ENCODE assay signal across 16 mouse cellular contexts in genomic region chr5:90594945-90595344, GRCm38 (mm10). TPM values are rescaled to one million over a fixed set of nuclear protein-coding genes. Genes with fewer than 3 reads are reported as not detected.
DNase-seq lines count a peak whose midpoint lies in the region; ATAC-seq and TF ChIP-seq lines count a peak whose summit lies in the region.
"Had no signal": no experiment of that assay in that cellular context is flagged by ENCODE, and none has a peak within 500 bp of the region (broad histone marks: within the 10 kb centered on the region; RNA-seq: fewer than 3 reads in every experiment).

No protein-coding gene starts in this region.

- peak; percentile 75 for DNase-seq in CD4-positive helper T cell, adult 2 months (ENCODE audit: low read depth, low spot score)
- DNase-seq in liver, embryonic 13.5 days = peak; percentile 11
- DNase-seq in stomach, postnatal 0 days (ENCODE audit: low spot score) = no peak
- DNase-seq in left cerebral cortex, adult 8-10 months (ENCODE audit: low spot score in 2 of 2) = no peak
- DNase-seq in ovary, postnatal 14 days (ENCODE audit: low spot score) = no peak
- DNase-seq in gastrocnemius, postnatal 4 days (ENCODE audit: low spot score in 2 of 2) = no peak
- DNase-seq: cerebellum, adult 9-10 months; kidney, adult 8-10 months; left cerebral cortex, postnatal 4 days; lung, adult 2 months had no signal

- H3K27me3 ChIP-seq in liver, embryonic 13.5 days = no peaks in the 10 kb centered on the region
- no peaks in the 10 kb centered on the region for H3K27me3 ChIP-seq in stomach, postnatal 0 days (ENCODE audit: control insufficient read depth, insufficient read depth, low read length)
- H3K27me3 ChIP-seq: hindbrain, embryonic 12.5 days had no signal

- no peak overlapping the region for H3K27ac ChIP-seq in liver, embryonic 13.5 days
- H3K27ac ChIP-seq in stomach, postnatal 0 days (replicated peaks) = no peak overlapping the region
- H3K27ac ChIP-seq: forebrain, embryonic 10.5 days; hindbrain, embryonic 12.5 days had no signal

- H3K4me2 ChIP-seq in liver, embryonic 13.5 days = no peak overlapping the region
- no peak overlapping the region for H3K4me2 ChIP-seq in stomach, postnatal 0 days (replicated peaks; ENCODE audit: low read depth)
- H3K4me2 ChIP-seq: hindbrain, embryonic 12.5 days had no signal

- no peak for TF ChIP-seq CTCF in stomach, postnatal 0 days (IDR thresholded peaks at IDR 0.05; ENCODE audit: low read depth)

- H3K9me3 ChIP-seq in liver, embryonic 13.5 days (replicated peaks) = no peaks in the 10 kb centered on the region
- H3K9me3 ChIP-seq in stomach, postnatal 0 days (ENCODE audit: control insufficient read depth, low read length) = no peaks in the 10 kb centered on the region
- H3K9me3 ChIP-seq: forebrain, embryonic 10.5 days; hindbrain, embryonic 12.5 days had no signal

- H3K4me3 ChIP-seq in liver, embryonic 13.5 days (replicated peaks) = no peak overlapping the region
- no peak overlapping the region for H3K4me3 ChIP-seq in stomach, postnatal 0 days (ENCODE audit: low read depth, low read length)
- H3K4me3 ChIP-seq: forebrain, embryonic 10.5 days; hindbrain, embryonic 12.5 days had no signal

- TF ChIP-seq EP300 in stomach, postnatal 0 days (optimal IDR thresholded peaks at IDR 0.05) = no peak

- ATAC-seq in activated CD4-positive, CD25-positive, alpha-beta regulatory T cell, adult 4 months = peak; percentile 95
- peak; percentile 39; the same call in 1 of the 2 replicates for ATAC-seq in liver, embryonic 13.5 days (ENCODE audit: low read depth)
- peak; percentile 77 for ATAC-seq in stomach, postnatal 0 days (ENCODE audit: low FRiP score, low TSS enrichment)

- no peaks in the 10 kb centered on the region for H3K36me3 ChIP-seq in liver, embryonic 13.5 days
- no peaks in the 10 kb centered on the region for H3K36me3 ChIP-seq in stomach, postnatal 0 days (ENCODE audit: control insufficient read depth, insufficient read depth, low read length)
- H3K36me3 ChIP-seq: forebrain, embryonic 10.5 days; hindbrain, embryonic 12.5 days had no signal

- 26% methylated on average over 13 of the region's 13 CpGs for WGBS in liver, embryonic 13.5 days (ENCODE audit: insufficient replicate concordance)
- 65% methylated on average over 13 of the region's 13 CpGs for WGBS in stomach, postnatal 0 days

- H3K4me1 ChIP-seq in liver, embryonic 13.5 days (replicated peaks) = peaks cover 6% of the 10 kb centered on the region; the same call in 1 of the 2 replicates
- H3K4me1 ChIP-seq in stomach, postnatal 0 days (replicated peaks; ENCODE audit: control insufficient read depth, insufficient read depth) = no peaks in the 10 kb centered on the region
- H3K4me1 ChIP-seq: forebrain, embryonic 10.5 days; hindbrain, embryonic 12.5 days had no signal

- no peak overlapping the region for H3K9ac ChIP-seq in liver, embryonic 13.5 days
- no peak overlapping the region for H3K9ac ChIP-seq in stomach, postnatal 0 days (ENCODE audit: low read length)
- H3K9ac ChIP-seq: hindbrain, embryonic 12.5 days had no signal

RNA-seq across cellular contexts. Expression of gene 5830473C10Rik, which starts 34.0 kb away (rescaled TPM):
- not detected for polyA plus RNA-seq in activated CD4-positive, CD25-positive, alpha-beta regulatory T cell, adult 4 months (2017; shearing (Covaris generic))
- polyA plus RNA-seq in liver, embryonic 13.5 days (2015; fragmentation: Nextera tagmentation; extraction: Ambion mirVana) = 0.28 and 0.42 TPM in 2 replicates
- polyA plus RNA-seq in stomach, postnatal 0 days (2015; fragmentation: Nextera tagmentation; extraction: Ambion mirVana) = 0.16 TPM in 1 of 2 replicates, not detected in the other
- total RNA-seq in left cerebral cortex, adult 8-10 months (2022) = under 1 TPM; 0.14 to 0.49 (median 0.26) TPM
- under 1 TPM in 1 of 2 experiments, not detected in 1; 0.16 TPM for total RNA-seq in gastrocnemius, postnatal 4 days (2021)
- total RNA-seq: layer of hippocampus, adult 18-20 months had no signal
- polyA plus RNA-seq: embryonic facial prominence, embryonic 11.5 days; forebrain, embryonic 10.5 days; hindbrain, embryonic 12.5 days; lung, adult 2 months; small intestine, adult 2 months had no signal

RNA-seq across cellular contexts. Expression of gene Rassf6, which starts 45.5 kb away (rescaled TPM):
- 1 to 10 TPM in 1 of 2 experiments, under 1 TPM in 1; 0.91 to 1.1 TPM for polyA plus RNA-seq in activated CD4-positive, CD25-positive, alpha-beta regulatory T cell, adult 4 months (2017; shearing (Covaris generic))
- polyA plus RNA-seq in liver, embryonic 13.5 days (2015; fragmentation: Nextera tagmentation; extraction: Ambion mirVana) = 3.8 and 4.9 TPM in 2 replicates
- 14.5 and 14.9 TPM in 2 replicates for polyA plus RNA-seq in stomach, postnatal 0 days (2015; fragmentation: Nextera tagmentation; extraction: Ambion mirVana)
- total RNA-seq in left cerebral cortex, adult 8-10 months (2022) = 1 to 10 TPM in 3 of 4 experiments, under 1 TPM in 1; 0.93 to 3.0 (median 1.7) TPM
- not detected for total RNA-seq in gastrocnemius, postnatal 4 days (2021)

Comparison
In these comparisons a context has a peak if more than half of its experiments do, and no peak if none do; other contexts are left out.
1. DNase-seq: peak in CD4-positive helper T cell, adult 2 months (single experiment) and liver, embryonic 13.5 days (single experiment); none in stomach, postnatal 0 days (single experiment), left cerebral cortex, adult 8-10 months (0 of 2), ovary, postnatal 14 days (single experiment) and gastrocnemius, postnatal 4 days (0 of 2).
2. ATAC-seq: peak in every context shown above with its lines; median percentile 95 in activated CD4-positive, CD25-positive, alpha-beta regulatory T cell, adult 4 months; 77 in stomach, postnatal 0 days; 39 in liver, embryonic 13.5 days.